Mouse (Mus musculus) erythroblast, embryonic 14.5 days (primary cell): ENCODE data around the gene Slc12a9.

Source experiments
- GATA1 ChIP-seq: IDR thresholded peaks from 2 replicates; pipeline ENCODE4 v1.6.1; 2012; ENCODE audit warnings: low read length, inconsistent platforms, mixed read lengths
- TAL1 ChIP-seq: IDR thresholded peaks from 3 replicates; pipeline ENCODE4 v1.6.1; 2012; ENCODE audit warnings: low read length, inconsistent platforms, mixed read lengths

DNA sequence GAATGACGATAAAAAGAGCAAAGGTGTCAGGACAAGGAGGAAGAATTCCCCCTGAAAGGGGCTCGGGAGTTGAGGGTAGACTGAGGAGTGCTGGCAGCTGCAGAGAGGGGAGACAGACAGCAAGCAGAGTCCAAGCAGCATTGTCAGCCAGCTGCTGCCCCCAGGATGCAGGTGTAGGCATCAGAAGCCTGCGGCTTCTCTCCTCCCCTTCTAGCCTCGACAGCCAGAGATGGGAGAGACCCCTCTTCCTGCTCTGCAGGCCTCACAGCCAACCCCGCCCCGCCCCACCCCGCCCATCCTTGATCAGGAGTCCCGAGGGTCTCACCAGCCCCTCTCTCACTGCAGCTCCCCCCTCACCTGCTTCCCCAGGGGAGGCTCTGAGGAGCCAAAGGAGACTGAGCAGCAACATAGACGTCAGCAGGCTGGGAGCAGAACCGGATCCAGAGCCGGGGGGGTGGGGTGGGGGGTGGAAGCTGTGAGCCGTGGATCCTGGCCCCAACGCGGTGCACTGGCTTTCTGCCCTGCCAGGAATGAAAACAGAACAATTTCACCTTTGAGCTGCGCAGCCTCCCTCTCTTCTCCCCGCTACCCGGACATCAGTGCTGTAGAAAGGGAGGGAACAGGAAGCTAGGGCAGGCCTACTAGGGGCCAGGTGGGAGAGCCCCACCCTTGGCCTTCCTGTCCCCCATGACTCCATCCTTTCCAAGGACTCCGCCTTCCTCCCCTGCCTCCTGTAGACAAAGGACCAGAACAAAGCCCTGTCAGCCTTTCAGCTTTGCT is 65.1 kb downstream of the Slc12a9 start:
- TF ChIP-seq TAL1 (no peak), GATA1 (no peak)
